Mouse (Mus musculus) lung, postnatal 0 days (tissue): Measurements from ENCODE around the gene Lman1l. TPM values are rescaled to one million over a fixed set of nuclear protein-coding genes. Genes with fewer than 3 reads are reported as not detected.

Experiments
- ATAC-seq: fragments of 200-750 bp; cut with Nextera tagmentation; 2 replicates; pipeline ENCODE4 v1.8.0; 2017; ENCODE audit warnings: moderate library complexity
- DNase-seq: peaks from one replicate; pipeline ENCODE4 v3.0.0-alpha.2; 2016; ENCODE audit warnings: low spot score
- H3K27ac ChIP-seq: fragments of 300-500 bp; sonication (generic); 2 replicates; pipeline ENCODE4 v1.5.1; 2014; ENCODE audit warnings: antibody characterized with exemption, mild to moderate bottlenecking, low read length, mixed read lengths
- H3K27me3 ChIP-seq: fragments of 300-500 bp; sonication (generic); replicated peaks from 2 replicates; pipeline ENCODE4 v1.6.1; 2014; ENCODE audit warnings: low read length, mixed read lengths; ENCODE audit not compliant: insufficient read depth
- H3K36me3 ChIP-seq: fragments of 300-500 bp; sonication (generic); 2 replicates; pipeline ENCODE4 v1.6.1; 2014; ENCODE audit warnings: low read length, mixed read lengths; ENCODE audit not compliant: insufficient read depth
- H3K4me1 ChIP-seq: fragments of 300-500 bp; sonication (generic); 2 replicates; pipeline ENCODE4 v1.6.1; 2014; ENCODE audit warnings: antibody characterized with exemption, low read depth, low read length, mixed read lengths; ENCODE audit not compliant: insufficient read depth
- H3K4me2 ChIP-seq: fragments of 300-500 bp; sonication (generic); replicated peaks from 2 replicates; pipeline ENCODE4 v1.6.1; 2014; ENCODE audit warnings: low read depth, mild to moderate bottlenecking, low read length, moderate library complexity, mixed read lengths
- H3K4me3 ChIP-seq: fragments of 300-500 bp; sonication (generic); 2 replicates; pipeline ENCODE4 v1.5.1; 2014; ENCODE audit warnings: low read depth, low read length
- H3K9ac ChIP-seq: fragments of 300-500 bp; sonication (generic); replicated peaks from 2 replicates; pipeline ENCODE4 v1.6.1; 2014; ENCODE audit warnings: low read depth, mild to moderate bottlenecking
- H3K9me3 ChIP-seq: fragments of 300-500 bp; sonication (generic); 2 replicates; pipeline ENCODE4 v1.6.1; 2016; ENCODE audit warnings: low read length, mixed read lengths
- CTCF ChIP-seq: IDR thresholded peaks from 2 replicates; pipeline ENCODE4 v1.5.1; 2016; ENCODE audit warnings: antibody characterized with exemption, mild to moderate bottlenecking
- EP300 ChIP-seq: IDR thresholded peaks from 2 replicates; pipeline ENCODE4 v1.6.1; 2016; ENCODE audit warnings: antibody characterized with exemption, mild to moderate bottlenecking, control low read depth
- WGBS: fragments of 180-500 bp; shearing (Covaris S2); extraction: QIAGEN DNeasy Blood & Tissue Kit; methylation state at CpG from one replicate; pipeline ENCODE4 v1.1.7; 2014; 5-methylcytosine and 5-hydroxymethylcytosine counted together
- polyA plus RNA-seq: library from polyadenylated mRNA; unstranded; fragments of >200 nt; fragmentation: Nextera tagmentation; extraction: Ambion mirVana; gene quantifications from 2 replicates; pipeline ENCODE4 v1.2.1, GENCODE M21; 2015

Gene Lman1l
- polyA plus RNA-seq, 1 experiment from 2014 or later = not detected

- peak overlapping the region; percentile 13; the same call in 1 of the 2 replicates for H3K9ac ChIP-seq
These were observed 18.3 kb upstream of the Lman1l start for GRCm38 (mm10) chr9:57638651-57639459.

GRCm38 (mm10) chr9:57637741-57638322 is 17.3 kb upstream of the Lman1l start:
- WGBS = 2% methylated on average over 6 of the region's 6 CpGs
- H3K9ac ChIP-seq = 0 out of 2 replicates have a peak overlapping the region, but pooled peaks have one; percentile 16
- H3K9me3 ChIP-seq = no peaks in the 10 kb centered on the region
- TF ChIP-seq CTCF (no peak), EP300 (peak; percentile 53; the same call in 1 of the 2 replicates)
- H3K27ac ChIP-seq = peak overlapping the region; percentile 85
- H3K4me2 ChIP-seq = peak overlapping the region; percentile 42
- no peaks in the 10 kb centered on the region for H3K27me3 ChIP-seq
- ATAC-seq = peak; percentile 71
- H3K36me3 ChIP-seq = no peaks in the 10 kb centered on the region
- peaks cover 44% of the 10 kb centered on the region for H3K4me1 ChIP-seq
- H3K4me3 ChIP-seq = no peak overlapping the region
- peak; percentile 77 for DNase-seq

More at GRCm38 (mm10) chr9:57638651-57639459, 18.3 kb upstream of the Lman1l start:
- no peak overlapping the region for H3K4me3 ChIP-seq
- peaks cover 54% of the 10 kb centered on the region for H3K4me1 ChIP-seq
- peak; percentile 70 for ATAC-seq
- no peaks in the 10 kb centered on the region for H3K9me3 ChIP-seq
- TF ChIP-seq CTCF (no peak), EP300 (no peak)
- peak overlapping the region; percentile 85 for H3K27ac ChIP-seq
- no peaks in the 10 kb centered on the region for H3K27me3 ChIP-seq
- DNase-seq = peak; percentile 80
- peak overlapping the region; percentile 42 for H3K4me2 ChIP-seq
- 21% methylated on average over 8 of the region's 8 CpGs for WGBS
- H3K36me3 ChIP-seq = no peaks in the 10 kb centered on the region

- no peak for ATAC-seq
- no peak for DNase-seq
- Histone ChIP-seq H3K27ac (peak overlapping the region; percentile 85), H3K27me3 (no peaks in the 10 kb centered on the region), H3K9ac (no peak overlapping the region), H3K9me3 (no peaks in the 10 kb centered on the region), H3K4me2 (no peak overlapping the region; the same call in 1 of the 2 replicates), H3K4me1 (peaks cover 41% of the 10 kb centered on the region), H3K4me3 (no peak overlapping the region), H3K36me3 (no peaks in the 10 kb centered on the region)
- TF ChIP-seq EP300 (no peak), CTCF (no peak)
- 33% methylated on average over 3 of the region's 3 CpGs for whole genome bisulfite sequencing
These were observed 16.7 kb upstream of the Lman1l start for GRCm38 (mm10) chr9:57637272-57637671.

GRCm38 (mm10) chr9:57633481-57634024 is 13.0 kb upstream of the Lman1l start:
- 36% methylated on average over 4 of the region's 4 CpGs for WGBS
- H3K9ac ChIP-seq = no peak overlapping the region
- TF ChIP-seq EP300 = no peak
- TF ChIP-seq CTCF = peak; percentile 51
- DNase-seq (peak; percentile 38), ATAC-seq (no peak)
- H3K9me3 ChIP-seq = no peaks in the 10 kb centered on the region
- H3K27ac ChIP-seq = no peak overlapping the region
- H3K36me3 ChIP-seq = peaks cover 5% of the 10 kb centered on the region; the same call in 1 of the 2 replicates
- H3K4me3 ChIP-seq = no peak overlapping the region
- H3K27me3 ChIP-seq = no peaks in the 10 kb centered on the region
- H3K4me2 ChIP-seq = no peak overlapping the region
- peaks cover 16% of the 10 kb centered on the region; the same call in 1 of the 2 replicates for H3K4me1 ChIP-seq

- DNase-seq (peak; percentile 77), ATAC-seq (peak; percentile 80)
- TF ChIP-seq EP300 = no peak
- peak; percentile 99 for TF ChIP-seq CTCF
- H3K27me3 ChIP-seq = no peaks in the 10 kb centered on the region
- WGBS = 61% methylated on average over 14 of the region's 14 CpGs
- no peaks in the 10 kb centered on the region; the same call in 1 of the 2 replicates for H3K4me1 ChIP-seq
- no peak overlapping the region for H3K27ac ChIP-seq
- no peak overlapping the region for H3K9ac ChIP-seq
- no peaks in the 10 kb centered on the region for H3K9me3 ChIP-seq
- peaks cover 29% of the 10 kb centered on the region for H3K36me3 ChIP-seq
- H3K4me3 ChIP-seq = no peak overlapping the region
- no peak overlapping the region for H3K4me2 ChIP-seq
These were observed 8.7 kb upstream of the Lman1l start for GRCm38 (mm10) chr9:57629118-57629874.

- Histone ChIP-seq H3K27me3 (no peaks in the 10 kb centered on the region), H3K4me3 (no peak overlapping the region), H3K36me3 (peaks cover 29% of the 10 kb centered on the region), H3K27ac (no peak overlapping the region), H3K4me1 (no peaks in the 10 kb centered on the region), H3K9me3 (no peaks in the 10 kb centered on the region), H3K4me2 (no peak overlapping the region), H3K9ac (no peak overlapping the region)
- 88% methylated on average over 12 of the region's 12 CpGs for WGBS
- ATAC-seq = no peak
- DNase-seq = peak; percentile 4
- TF ChIP-seq CTCF (no peak), EP300 (no peak)
These were observed 8.1 kb upstream of the Lman1l start for GRCm38 (mm10) chr9:57628717-57629116.
